Mouse (Mus musculus): ENCODE measurements around the gene Ppil1. TPM values are rescaled to one million over a fixed set of nuclear protein-coding genes. Genes with fewer than 3 reads are reported as not detected.

Ppil1 gene
- polyA plus RNA-seq, 1 experiment from 2014 or later = 101 TPM

DNA sequence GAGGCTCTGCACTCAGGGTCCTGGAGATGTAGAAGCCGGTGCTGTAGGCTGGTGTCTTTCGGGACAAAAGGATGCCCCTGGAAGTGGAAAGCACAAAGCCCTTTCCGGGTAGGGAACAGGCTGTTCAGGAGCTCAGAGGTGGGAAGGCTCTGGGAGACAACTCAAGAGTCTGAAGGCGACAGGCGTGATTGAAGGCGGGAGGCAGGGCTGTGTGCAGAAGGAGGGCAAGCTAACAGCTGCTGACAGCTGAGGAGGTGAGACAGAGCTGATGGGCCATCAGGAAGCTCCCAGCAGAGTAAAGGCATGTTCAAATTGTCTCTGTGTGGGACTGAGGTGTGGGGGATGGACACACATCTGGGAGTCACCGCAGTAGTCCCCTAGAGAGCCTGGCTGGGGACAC, 27.9 kb downstream of the Ppil1 start:
- Histone ChIP-seq H3K9me3 (ENCODE audit: control insufficient read depth, low read length) (no peaks in the 10 kb centered on the region), H3K9ac (no peak overlapping the region), H3K4me3 (replicated peaks; ENCODE audit: low read length) (no peak overlapping the region), H3K27me3 (ENCODE audit: control insufficient read depth, insufficient read depth, low read length) (peaks cover 21% of the 10 kb centered on the region; the same call in 1 of the 2 replicates), H3K4me2 (replicated peaks) (peak overlapping the region; percentile 99), H3K4me1 (replicated peaks; ENCODE audit: control insufficient read depth, insufficient read depth, low read length) (peaks cover 17% of the 10 kb centered on the region), H3K27ac (no peak overlapping the region), H3K36me3 (replicated peaks; ENCODE audit: control insufficient read depth, insufficient read depth) (no peaks in the 10 kb centered on the region)
- ATAC-seq (ENCODE audit: low FRiP score) (no peak), DNase-seq (ENCODE audit: low spot score) (no peak)
- 70% methylated on average over 7 of the region's 7 CpGs for WGBS

GRCm38 (mm10) chr17:29231109-29231508, 32.9 kb downstream of the Ppil1 start:
- Histone ChIP-seq H3K9me3 (ENCODE audit: control insufficient read depth, low read length) (no peaks in the 10 kb centered on the region), H3K36me3 (replicated peaks; ENCODE audit: control insufficient read depth, insufficient read depth) (no peaks in the 10 kb centered on the region), H3K4me2 (replicated peaks) (no peak overlapping the region), H3K27me3 (ENCODE audit: control insufficient read depth, insufficient read depth, low read length) (peaks cover 2% of the 10 kb centered on the region; the same call in 1 of the 2 replicates), H3K4me1 (replicated peaks; ENCODE audit: control insufficient read depth, insufficient read depth, low read length) (no peaks in the 10 kb centered on the region), H3K27ac (no peak overlapping the region), H3K4me3 (replicated peaks; ENCODE audit: low read length) (no peak overlapping the region), H3K9ac (no peak overlapping the region)
- WGBS = 82% methylated on average over 10 of the region's 10 CpGs
- DNase-seq (ENCODE audit: low spot score) = no peak
- no peak for ATAC-seq (ENCODE audit: low FRiP score)

DNA sequence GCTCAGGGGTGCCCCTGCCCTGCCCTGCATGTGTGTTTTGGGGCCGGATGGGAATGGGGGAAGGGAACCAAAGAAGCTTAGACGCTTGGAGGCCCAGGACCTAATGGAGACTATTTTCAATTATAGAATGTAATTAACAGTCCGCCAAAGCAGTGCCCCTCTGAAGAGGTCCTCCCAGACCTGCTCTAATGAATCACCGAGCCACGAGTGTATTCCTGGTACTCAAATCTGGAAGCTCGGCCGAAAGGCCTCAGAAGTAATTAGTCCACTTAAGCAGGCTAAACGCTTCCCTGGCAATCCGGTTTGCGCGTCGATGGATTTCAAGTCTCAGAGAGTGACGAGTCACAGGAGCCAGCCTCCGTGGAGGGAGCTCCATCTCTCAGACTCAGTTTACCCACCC, 43.4 kb downstream of the Ppil1 start:
- Histone ChIP-seq H3K4me2 (replicated peaks) (no peak overlapping the region), H3K4me1 (replicated peaks; ENCODE audit: control insufficient read depth, insufficient read depth, low read length) (peaks cover 5% of the 10 kb centered on the region; the same call in 1 of the 2 replicates), H3K36me3 (replicated peaks; ENCODE audit: control insufficient read depth, insufficient read depth) (no peaks in the 10 kb centered on the region), H3K27ac (no peak overlapping the region; the same call in 1 of the 2 replicates), H3K27me3 (ENCODE audit: control insufficient read depth, insufficient read depth, low read length) (no peaks in the 10 kb centered on the region), H3K4me3 (replicated peaks; ENCODE audit: low read length) (no peak overlapping the region), H3K9ac (no peak overlapping the region), H3K9me3 (ENCODE audit: control insufficient read depth, low read length) (no peaks in the 10 kb centered on the region)
- DNase-seq (ENCODE audit: low spot score) (no peak), ATAC-seq (ENCODE audit: low FRiP score) (no peak)
- 56% methylated on average over 14 of the region's 14 CpGs for WGBS

DNA sequence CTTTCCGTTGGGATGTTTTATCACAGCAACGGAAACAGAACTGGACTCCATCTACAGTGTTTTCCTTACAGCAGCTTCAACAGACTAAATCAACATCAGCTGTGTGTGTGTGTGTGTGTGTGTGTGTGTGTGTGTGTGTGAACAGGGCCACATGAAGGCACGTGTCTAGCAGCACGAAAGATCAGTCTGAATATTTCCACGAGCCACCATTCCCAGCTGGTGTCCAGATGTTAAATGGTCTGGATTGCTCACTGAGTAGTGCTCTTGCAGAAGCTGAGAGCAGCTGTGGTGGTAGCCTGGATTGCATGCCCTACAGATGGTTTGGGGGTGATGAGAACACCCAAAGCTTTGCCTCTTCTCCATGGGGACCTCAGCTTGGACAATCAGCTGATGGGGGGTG, 46.0 kb downstream of the Ppil1 start:
- H3K36me3 ChIP-seq (replicated peaks; ENCODE audit: control insufficient read depth, insufficient read depth) = no peaks in the 10 kb centered on the region
- H3K4me1 ChIP-seq (replicated peaks; ENCODE audit: control insufficient read depth, insufficient read depth, low read length) = peaks cover 24% of the 10 kb centered on the region
- 78% methylated on average over 5 of the region's 5 CpGs for WGBS

DNA sequence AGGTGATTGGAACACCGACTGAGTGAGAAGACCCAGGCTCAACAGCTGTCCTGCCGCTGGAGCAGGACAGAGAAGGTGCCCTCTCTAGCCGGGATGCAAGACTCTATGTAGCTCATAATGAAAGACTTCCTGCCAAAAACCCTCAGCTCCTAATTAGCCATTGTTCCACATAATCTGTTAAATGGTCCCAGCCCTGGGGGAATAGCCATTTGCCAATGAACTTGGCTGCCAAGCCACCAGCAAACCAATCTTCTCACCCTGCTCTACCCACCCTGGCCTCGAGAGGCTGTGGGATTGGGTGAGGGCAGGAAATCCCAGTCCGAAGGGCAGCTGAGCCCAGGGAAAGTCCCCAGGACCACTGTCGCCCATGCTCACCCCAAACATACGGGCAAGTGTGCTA, 47.9 kb downstream of the Ppil1 start:
- WGBS = 54% methylated on average over 7 of the region's 7 CpGs
- H3K9ac ChIP-seq = no peak overlapping the region
- DNase-seq (ENCODE audit: low spot score) = no peak
- no peaks in the 10 kb centered on the region for H3K36me3 ChIP-seq (replicated peaks; ENCODE audit: control insufficient read depth, insufficient read depth)
- H3K4me2 ChIP-seq (replicated peaks) = no peak overlapping the region
- no peaks in the 10 kb centered on the region for H3K27me3 ChIP-seq (ENCODE audit: control insufficient read depth, insufficient read depth, low read length)
- no peak overlapping the region for H3K4me3 ChIP-seq (replicated peaks; ENCODE audit: low read length)
- no peak for ATAC-seq (ENCODE audit: low FRiP score)
- H3K4me1 ChIP-seq (replicated peaks; ENCODE audit: control insufficient read depth, insufficient read depth, low read length) = peaks cover 28% of the 10 kb centered on the region
- no peak overlapping the region for H3K27ac ChIP-seq
- no peaks in the 10 kb centered on the region for H3K9me3 ChIP-seq (ENCODE audit: control insufficient read depth, low read length)

More for the DNA sequence above, 46.0 kb downstream of the Ppil1 start:
- no peaks in the 10 kb centered on the region for H3K9me3 ChIP-seq (ENCODE audit: control insufficient read depth, low read length)
- H3K27me3 ChIP-seq (ENCODE audit: control insufficient read depth, insufficient read depth, low read length) = no peaks in the 10 kb centered on the region
- H3K27ac ChIP-seq = no peak overlapping the region
- H3K4me3 ChIP-seq (replicated peaks; ENCODE audit: low read length) = no peak overlapping the region
- DNase-seq (ENCODE audit: low spot score) (no peak), ATAC-seq (ENCODE audit: low FRiP score) (no peak)
- no peak overlapping the region for H3K9ac ChIP-seq
- no peak overlapping the region for H3K4me2 ChIP-seq (replicated peaks)

GRCm38 (mm10) chr17:29214655-29215054, 49.3 kb downstream of the Ppil1 start:
- H3K9ac ChIP-seq = 0 out of 2 replicates have a peak overlapping the region, but pooled peaks have one; percentile 17
- ATAC-seq (ENCODE audit: low FRiP score) (no peak), DNase-seq (ENCODE audit: low spot score) (no peak)
- H3K36me3 ChIP-seq (replicated peaks; ENCODE audit: control insufficient read depth, insufficient read depth) = no peaks in the 10 kb centered on the region
- 20% methylated on average over 10 of the region's 10 CpGs for WGBS
- peaks cover 23% of the 10 kb centered on the region for H3K4me1 ChIP-seq (replicated peaks; ENCODE audit: control insufficient read depth, insufficient read depth, low read length)
- no peaks in the 10 kb centered on the region for H3K27me3 ChIP-seq (ENCODE audit: control insufficient read depth, insufficient read depth, low read length)
- no peaks in the 10 kb centered on the region for H3K9me3 ChIP-seq (ENCODE audit: control insufficient read depth, low read length)
- H3K4me2 ChIP-seq (replicated peaks) = no peak overlapping the region
- peak overlapping the region; percentile 78 for H3K27ac ChIP-seq
- H3K4me3 ChIP-seq (replicated peaks; ENCODE audit: low read length) = no peak overlapping the region

- ATAC-seq (ENCODE audit: low FRiP score) = no peak
- Histone ChIP-seq H3K4me2 (replicated peaks) (no peak overlapping the region), H3K36me3 (replicated peaks; ENCODE audit: control insufficient read depth, insufficient read depth) (no peaks in the 10 kb centered on the region), H3K9me3 (ENCODE audit: control insufficient read depth, low read length) (no peaks in the 10 kb centered on the region), H3K4me3 (replicated peaks; ENCODE audit: low read length) (no peak overlapping the region), H3K4me1 (replicated peaks; ENCODE audit: control insufficient read depth, insufficient read depth, low read length) (peaks cover 23% of the 10 kb centered on the region), H3K27ac (peak overlapping the region; percentile 78), H3K9ac (0 out of 2 replicates have a peak overlapping the region, but pooled peaks have one; percentile 17), H3K27me3 (ENCODE audit: control insufficient read depth, insufficient read depth, low read length) (no peaks in the 10 kb centered on the region)
- DNase-seq (ENCODE audit: low spot score) = no peak
- 48% methylated on average over 4 of the region's 4 CpGs for WGBS
Measured at GRCm38 (mm10) chr17:29214193-29214456, 49.9 kb downstream of the Ppil1 start.

GRCm38 (mm10) chr17:29213381-29214192, 50.4 kb downstream of the Ppil1 start:
- peak; percentile 67 for ATAC-seq (ENCODE audit: low FRiP score)
- Histone ChIP-seq H3K4me2 (replicated peaks) (peak overlapping the region; percentile 34), H3K4me3 (replicated peaks; ENCODE audit: low read length) (no peak overlapping the region), H3K9me3 (ENCODE audit: control insufficient read depth, low read length) (no peaks in the 10 kb centered on the region), H3K27ac (peak overlapping the region; percentile 78), H3K9ac (no peak overlapping the region; the same call in 1 of the 2 replicates), H3K4me1 (replicated peaks; ENCODE audit: control insufficient read depth, insufficient read depth, low read length) (peaks cover 23% of the 10 kb centered on the region), H3K36me3 (replicated peaks; ENCODE audit: control insufficient read depth, insufficient read depth) (no peaks in the 10 kb centered on the region), H3K27me3 (ENCODE audit: control insufficient read depth, insufficient read depth, low read length) (no peaks in the 10 kb centered on the region)
- DNase-seq (ENCODE audit: low spot score) = peak; percentile 66
- WGBS = 4% methylated on average over 12 of the region's 12 CpGs

DNA sequence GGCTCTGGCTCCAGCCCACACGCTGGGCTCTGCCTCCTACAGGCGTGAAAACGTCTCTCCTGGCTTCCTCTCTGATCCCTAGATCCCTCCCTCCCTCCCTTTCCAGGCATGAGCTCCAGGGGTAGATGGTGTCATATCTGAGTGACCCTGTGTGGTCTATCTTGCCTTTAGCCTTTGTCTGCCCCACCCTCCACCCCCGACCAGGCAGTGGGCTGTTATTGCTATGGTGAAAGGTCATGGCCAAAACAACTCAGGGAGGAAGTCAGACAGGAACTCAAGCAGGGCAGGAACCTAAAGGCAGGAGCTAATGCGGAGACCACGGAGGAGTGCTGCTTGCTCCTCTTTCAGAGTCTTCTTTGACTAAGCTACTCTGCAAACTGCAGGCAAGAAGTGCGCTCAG, 52.1 kb downstream of the Ppil1 start:
- ATAC-seq (ENCODE audit: low FRiP score) (no peak), DNase-seq (ENCODE audit: low spot score) (no peak)
- 48% methylated on average over 7 of the region's 7 CpGs for WGBS
- Histone ChIP-seq H3K27ac (no peak overlapping the region), H3K36me3 (replicated peaks; ENCODE audit: control insufficient read depth, insufficient read depth) (no peaks in the 10 kb centered on the region), H3K9me3 (ENCODE audit: control insufficient read depth, low read length) (no peaks in the 10 kb centered on the region), H3K4me3 (replicated peaks; ENCODE audit: low read length) (no peak overlapping the region), H3K9ac (no peak overlapping the region), H3K27me3 (ENCODE audit: control insufficient read depth, insufficient read depth, low read length) (no peaks in the 10 kb centered on the region), H3K4me1 (replicated peaks; ENCODE audit: control insufficient read depth, insufficient read depth, low read length) (peaks cover 23% of the 10 kb centered on the region), H3K4me2 (replicated peaks) (no peak overlapping the region)
